Mouse (Mus musculus): ENCODE results near the gene Spcs2.

Spcs2 gene

DNA sequence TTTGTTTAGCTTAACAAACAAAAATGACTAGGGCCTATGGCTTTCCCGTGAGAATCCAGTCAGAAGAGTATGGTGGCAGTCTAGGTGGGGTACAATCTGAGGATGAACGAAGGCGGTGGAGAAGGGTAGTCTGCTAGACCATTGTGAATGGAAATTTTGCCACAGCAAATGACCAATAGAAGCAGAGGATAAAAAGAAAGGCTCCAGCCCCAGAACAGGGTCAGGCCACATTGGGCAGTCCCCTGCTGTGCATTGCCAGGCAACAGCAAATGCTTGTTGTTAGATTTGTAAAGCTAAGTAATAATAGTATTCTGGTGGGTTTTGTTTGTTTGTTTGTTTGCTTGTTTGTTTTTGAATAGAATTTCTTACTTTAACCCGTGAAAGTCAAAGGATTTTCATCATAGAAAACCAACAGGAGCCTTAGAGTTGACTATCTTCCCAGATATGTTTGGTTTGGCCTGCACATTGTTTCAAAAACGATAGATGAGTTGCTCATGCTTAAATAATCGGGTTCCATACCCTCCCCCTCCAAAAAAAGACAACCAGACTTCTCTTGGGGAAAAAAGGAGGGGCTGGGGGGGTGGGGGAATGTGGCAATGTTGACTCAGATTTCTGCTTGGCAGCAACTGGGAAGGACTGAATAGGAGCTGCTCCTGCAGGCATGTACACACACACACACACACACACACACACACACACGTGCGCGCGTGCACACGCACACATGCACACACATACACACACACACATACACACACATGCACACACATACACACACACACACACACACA, 1.2 kb upstream of the Spcs2 start:
- DNase-seq (ENCODE audit: low spot score in 2 of 2) = no peak

DNA sequence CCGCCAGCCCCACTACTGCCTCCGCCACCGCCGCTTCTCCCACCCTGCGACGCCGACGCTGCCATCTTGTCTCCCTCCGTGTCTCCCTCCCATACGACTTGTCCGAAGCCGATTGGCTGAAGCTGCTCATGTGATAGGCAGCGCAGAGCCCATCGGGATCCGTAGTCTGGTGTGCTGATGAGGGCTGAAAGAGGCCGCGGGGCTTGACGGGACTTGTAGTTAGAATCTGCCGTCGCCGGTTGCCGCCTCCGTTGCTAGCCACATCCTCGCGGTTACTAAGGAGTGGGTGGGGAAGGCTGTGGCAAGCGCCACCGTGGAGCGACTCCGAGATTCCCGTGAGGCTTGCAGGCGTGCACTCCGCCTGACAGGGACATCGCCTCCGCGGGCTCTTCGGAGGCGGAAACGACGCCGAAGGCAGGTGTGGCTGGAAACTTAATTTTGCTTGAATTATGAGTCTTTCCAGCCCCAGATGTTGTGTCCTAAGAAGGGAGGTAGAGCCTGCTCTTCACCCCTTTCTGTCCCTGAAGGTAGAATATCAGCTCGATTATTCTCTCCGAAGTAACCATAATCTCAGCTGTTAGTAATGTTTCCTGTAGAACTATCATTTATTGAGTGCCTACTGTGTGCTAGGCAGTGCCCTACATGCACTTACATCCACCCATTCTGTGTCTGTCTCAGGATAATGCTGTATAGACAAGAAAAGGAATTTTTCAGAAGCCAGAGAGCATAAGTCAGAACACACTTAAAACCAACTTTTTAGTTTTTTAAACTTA, 4.3 kb downstream of the Spcs2 start, which contains the start of gene Xrra1:
Xrra1 (plus strand) TSS at position 304 of the 773 bp plus-strand sequence.
- DNase-seq (ENCODE audit: low spot score in 2 of 2) = peak; percentile 94 to 95

DNA sequence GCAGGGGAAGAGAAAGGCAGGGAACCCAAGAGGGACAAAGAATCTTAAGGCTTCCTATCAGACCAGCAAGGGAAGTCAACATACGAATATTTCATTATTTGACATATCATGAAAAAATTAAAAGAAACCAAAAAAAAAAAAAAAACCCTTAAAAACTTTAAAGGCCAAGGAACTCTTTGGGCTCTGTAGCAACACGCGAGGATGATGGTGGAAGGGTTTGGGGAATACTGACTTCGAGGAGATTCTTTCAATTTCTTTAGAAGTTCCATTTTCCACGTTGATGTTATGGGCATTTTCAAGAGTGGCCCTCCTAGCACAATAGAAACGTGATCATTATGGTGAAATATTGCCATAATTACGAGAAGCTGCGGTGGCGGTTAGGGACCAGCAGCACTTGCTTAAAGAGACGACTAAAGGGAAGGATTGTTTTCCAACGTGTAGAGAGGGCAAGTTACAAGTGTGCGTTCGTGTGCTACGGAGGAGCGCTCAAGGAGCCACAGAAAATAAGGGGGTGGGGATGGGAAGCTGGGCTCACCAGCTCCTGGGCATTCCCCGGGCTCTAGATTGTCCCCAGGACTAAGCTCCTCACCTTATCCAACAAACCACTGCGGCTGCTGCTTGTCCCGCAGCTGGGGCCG, 5.0 kb downstream of the Spcs2 start:
- DNase-seq (ENCODE audit: low spot score in 2 of 2) = no peak

DNA sequence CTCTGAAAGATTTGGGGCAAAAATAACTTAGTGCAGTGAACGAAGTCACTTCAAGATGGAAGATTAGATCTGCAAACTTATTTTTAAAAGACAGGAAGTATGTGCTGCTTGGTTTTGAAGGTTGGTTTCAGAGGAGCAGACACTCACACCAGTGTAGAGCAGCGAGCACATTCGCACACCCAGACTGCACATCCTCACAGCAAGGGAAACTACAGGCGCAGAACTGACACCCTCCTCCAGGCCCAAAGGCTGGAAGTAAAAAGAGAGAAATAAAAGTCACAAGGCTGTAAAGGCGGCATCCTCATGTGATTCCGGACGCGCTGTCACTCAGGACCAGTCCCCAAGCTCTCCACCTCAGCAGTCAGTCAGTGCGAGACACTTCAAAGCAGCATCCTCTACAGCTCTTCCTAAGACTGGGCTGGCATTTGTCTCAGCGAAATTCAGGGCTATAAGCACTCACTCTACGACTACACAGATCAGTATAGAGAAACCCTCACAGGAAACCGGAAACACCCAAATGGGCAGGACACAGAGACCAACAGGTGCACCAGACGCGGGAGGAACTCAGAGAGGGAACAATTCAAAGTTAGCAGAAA, 6.9 kb downstream of the Spcs2 start:
- DNase-seq (ENCODE audit: low spot score in 2 of 2) = no peak

DNA sequence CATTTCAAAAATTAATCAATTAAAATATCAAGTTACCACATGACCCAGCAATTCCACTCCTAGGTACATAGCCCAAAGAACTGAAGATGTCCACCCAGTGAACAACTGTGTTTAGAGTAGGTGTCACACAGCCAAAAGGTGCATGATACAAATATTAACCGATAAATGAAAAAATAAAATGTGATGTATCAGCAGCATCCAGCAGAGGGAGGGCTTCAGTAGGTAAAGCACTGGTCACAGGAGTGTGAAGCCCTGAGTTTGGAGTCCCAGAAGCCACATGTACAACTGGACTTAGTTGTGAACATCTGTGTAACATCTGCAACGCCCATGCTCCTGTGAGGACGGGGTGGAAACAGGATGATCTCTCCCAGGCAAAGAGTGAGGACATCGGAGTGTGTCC, 9.0 kb downstream of the Spcs2 start:
- no peak for DNase-seq (ENCODE audit: low spot score in 2 of 2)

DNA sequence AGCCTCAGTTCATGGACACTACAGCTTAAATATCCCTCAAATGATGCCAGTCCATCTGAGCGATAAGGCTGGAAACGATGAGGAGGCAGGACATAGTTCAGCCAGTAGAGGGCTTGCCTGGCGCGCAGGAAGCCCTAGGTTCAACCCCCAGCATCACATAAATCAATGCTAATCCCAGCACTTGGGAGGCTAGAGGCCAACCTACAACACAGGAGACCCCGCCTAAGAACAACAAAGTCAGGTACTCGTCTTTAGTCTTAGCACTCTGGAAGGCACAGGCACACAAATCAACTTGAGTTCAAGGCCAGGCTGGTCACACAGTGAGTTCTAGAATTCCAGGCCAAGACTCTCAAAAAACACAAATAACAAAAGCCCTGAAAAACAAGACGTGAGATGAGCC, 9.9 kb downstream of the Spcs2 start:
- DNase-seq (ENCODE audit: low spot score in 2 of 2) = no peak

DNA sequence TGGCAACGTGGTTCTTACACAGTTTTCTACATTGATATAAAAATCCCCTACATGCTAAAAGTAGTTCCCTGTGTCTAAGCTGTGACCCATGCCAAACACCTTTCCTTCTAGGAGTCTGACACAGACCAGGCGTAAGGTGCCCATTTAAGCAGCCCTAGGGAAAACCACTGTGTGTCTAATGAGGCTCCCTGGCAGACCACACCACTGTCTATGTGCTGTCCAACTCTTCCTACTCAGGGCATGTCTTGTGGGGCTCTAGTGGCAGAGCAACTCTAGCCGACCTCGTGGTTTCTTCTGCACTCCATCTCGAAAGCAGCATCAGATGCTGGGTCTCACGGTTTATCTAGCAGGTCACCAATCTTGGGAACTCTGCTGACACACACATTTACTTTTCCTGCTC, 11.6 kb downstream of the Spcs2 start:
- no peak for DNase-seq (ENCODE audit: low spot score in 2 of 2)

DNA sequence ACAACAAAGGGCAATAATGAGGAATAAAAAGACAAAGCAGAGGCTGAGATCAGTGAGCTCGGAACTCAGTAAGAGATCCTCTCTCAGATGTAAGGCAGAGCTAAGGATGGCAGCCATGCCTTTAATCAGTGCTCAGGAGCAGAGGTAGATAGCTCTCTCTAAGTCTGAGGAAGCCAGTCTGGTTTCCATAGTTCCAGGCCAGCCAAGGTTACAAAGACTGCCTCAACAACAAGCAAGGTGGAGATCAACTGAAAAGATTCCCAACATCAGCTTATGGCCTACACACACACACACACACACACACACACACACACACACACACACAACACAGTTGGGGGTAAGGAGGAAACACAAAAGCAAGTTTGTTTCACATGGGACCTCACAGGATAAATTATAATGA, 12.1 kb downstream of the Spcs2 start:
- no peak for DNase-seq (ENCODE audit: low spot score in 2 of 2)

DNA sequence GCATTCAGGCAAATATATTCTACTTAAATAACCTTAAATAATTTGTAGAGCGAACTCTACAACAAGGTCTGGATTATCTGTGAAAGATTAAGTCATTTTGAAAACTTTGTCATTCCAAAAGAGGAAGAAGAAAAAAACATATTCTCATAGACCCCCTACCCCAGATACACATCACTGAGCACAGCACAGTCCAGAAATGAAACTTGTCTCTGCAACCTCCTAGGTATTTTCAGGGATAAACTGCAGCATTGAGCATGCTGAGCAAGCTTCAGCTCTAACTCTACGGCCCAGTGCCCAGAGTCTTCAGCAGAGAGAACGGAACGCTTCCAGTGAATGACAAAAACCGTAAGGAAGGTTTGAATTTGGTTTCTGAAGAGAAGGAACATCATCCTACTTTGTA, 12.7 kb downstream of the Spcs2 start:
- DNase-seq (ENCODE audit: low spot score in 2 of 2) = no peak

DNA sequence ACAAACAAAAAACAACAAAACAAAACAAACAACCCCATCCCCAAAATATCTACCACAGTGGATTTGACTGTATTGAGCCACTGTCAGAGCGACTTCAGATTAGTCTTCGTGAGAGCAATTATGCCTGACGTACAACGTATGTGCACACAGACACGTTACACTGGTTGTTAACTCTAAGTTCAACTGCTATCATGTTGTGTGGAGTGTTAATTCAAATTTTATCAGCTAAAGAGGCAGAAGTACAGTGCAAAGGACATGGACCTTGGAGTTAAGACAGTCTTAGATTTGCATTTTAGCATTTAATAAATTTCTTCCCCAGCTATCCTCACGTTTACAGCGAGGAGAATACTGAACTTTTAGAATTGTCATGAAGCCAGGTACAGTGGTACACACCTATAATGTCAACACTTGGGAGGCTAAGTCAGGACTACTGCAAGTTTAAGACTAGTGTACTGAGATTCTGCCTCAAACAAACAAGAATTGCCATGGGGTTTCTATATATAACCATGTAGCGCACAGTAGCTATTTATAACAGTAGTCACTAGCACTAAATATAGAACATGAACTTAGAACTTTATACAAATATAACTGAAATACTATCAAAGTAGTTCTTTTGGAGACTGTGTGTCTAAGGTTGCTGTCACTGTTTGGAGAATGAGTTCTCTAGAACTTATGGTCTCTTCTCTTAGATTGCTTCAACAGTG, 17.6 kb downstream of the Spcs2 start:
- DNase-seq (ENCODE audit: low spot score in 2 of 2) = no peak

DNA sequence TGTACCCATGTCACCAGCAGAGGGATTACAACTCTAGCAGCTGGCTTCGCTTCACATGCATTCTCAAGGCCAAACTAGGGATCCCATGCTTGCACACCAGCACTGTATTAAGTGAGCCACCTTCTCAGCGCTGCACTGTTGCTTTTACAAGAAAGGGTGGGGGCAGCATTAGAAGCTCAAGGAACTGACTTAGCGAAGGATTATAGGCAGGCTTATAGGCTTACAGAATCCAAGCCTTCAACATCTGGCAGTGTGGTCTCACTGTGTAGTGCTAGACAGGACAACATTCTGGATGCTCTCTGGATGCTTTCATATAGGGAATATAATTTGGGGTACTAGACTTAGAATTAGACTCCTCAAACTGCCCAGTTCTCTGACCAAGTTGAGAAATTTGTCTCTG, 25.0 kb downstream of the Spcs2 start:
- DNase-seq (ENCODE audit: low spot score in 2 of 2) = no peak

DNA sequence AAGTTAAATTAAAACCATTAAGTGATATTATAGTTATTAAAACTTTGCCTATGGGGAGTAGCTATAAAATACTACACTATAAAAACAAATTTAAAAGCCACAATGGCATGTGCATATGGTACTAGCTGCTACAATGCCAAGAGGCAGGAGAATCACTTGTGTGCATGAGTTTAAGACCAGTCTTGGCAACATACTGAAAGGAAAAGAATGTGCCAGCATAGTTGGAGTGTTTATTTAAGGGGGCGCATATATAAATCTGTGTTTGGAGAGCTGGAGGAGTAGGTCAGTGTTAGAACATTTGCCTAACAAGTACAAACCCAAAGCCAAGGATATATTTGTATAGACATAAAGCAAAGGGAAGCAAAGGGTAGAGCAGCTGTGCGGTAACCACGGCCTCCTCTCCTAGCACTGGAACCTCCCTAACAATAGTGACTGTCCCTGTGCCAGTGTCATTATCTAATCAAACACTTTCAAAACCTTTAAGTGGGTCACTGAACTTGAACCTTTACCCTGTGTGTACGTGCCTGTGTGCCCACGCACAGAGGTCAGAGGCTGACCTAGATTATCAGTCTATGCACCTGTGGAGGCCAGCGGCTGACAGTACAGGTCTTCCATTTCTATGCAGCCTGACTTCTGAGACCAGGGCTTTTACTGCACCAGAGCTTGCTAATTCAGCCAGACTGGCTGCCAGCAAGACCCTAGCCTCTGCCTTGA, 25.7 kb downstream of the Spcs2 start:
- DNase-seq (ENCODE audit: low spot score in 2 of 2) = no peak

DNA sequence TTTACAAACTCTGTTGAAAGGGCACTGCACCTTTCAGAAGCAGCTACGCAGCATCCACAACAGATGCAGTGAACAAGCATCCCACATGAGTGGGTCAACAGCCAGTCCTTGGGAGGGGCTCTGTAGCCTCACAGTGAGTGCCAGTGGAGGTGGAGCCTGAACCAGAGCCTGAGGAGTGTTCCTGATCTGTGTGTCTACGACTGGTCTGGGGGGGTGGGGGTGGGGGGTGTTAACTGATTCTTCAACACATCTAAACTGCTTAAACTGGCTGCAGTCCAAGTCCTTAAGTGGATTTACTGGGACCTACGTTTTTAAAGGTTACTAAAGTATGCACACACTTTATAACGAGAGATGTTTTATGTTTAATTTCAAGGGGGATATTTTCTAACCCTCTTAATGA, 26.5 kb downstream of the Spcs2 start:
- DNase-seq (ENCODE audit: low spot score in 2 of 2) = no peak

DNA sequence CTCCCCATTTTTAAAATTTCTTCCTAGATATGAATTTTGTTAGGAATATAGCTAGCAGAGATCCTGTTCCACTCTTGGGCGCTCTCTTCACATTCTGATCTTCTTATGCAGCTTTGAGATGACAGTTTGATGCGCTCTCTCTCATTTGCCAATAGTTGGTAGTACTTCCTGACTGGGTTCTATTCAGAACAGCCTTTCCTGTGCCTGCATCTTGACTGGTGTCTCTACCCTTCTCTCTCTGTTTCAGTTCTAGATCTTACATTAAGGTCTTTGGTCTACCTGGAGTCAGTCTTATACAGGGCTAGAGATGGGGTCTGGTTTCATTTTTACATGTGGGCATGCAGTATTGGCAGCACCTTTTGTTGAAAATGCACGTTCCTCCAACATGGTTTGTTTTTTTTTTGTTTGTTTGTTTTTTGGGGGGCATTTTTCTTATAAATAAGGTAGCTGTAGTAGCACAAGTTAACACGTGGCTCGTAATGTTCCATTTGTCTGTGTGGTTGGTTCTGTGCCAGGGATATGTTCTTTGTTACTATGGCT, 28.9 kb downstream of the Spcs2 start:
- DNase-seq (ENCODE audit: low spot score in 2 of 2) = no peak

DNA sequence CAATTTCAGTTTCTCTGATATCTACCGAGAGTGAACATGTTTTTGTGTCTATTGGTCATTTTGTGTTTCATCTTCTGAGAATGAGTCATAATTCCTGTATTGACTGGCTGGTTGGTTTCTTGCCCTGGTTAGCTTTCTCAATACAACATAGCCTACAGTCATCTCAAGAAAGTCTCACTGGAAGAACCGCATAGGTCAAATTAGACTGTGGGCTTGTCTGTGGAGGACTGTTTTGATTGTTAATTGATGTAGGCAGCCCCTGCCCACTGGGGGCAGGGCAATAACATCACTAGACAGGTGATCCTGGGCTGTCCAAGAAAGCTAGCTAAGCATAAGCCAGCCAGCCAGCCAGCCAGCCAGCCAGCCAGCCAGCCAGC, 29.4 kb downstream of the Spcs2 start:
- DNase-seq (ENCODE audit: low spot score in 2 of 2) = no peak

DNA sequence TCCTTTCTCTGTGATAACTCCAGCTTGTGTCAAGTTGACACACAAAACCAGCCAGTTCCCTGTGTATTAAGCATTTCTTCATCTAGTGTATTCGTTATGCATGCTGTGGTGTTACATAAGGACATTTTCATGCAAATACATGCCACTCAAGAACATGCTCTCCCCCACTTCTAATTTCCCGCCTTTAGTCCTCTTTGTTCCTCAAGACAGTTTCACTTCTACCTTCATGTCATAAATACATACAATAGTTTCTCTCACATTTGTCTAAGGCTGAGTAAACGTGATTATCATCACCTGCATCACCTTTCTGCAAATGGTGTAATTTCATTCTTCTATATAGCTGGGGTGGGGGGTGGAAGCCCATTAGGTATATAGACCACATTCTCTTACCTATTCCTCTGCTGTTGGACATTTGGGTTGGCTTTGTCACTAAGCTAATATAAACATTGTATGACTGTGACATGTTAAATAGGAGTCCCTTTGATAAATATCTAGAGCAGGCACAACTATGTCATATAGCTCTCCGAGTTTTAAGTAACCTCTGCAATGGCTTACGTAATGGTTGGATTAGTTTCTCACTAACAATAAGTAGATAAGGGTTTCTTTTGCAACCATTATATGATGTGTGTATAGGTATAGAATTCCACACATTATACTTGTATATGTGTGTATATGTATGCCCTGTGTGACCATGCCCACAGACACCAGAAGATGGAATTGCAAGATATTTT, 30.0 kb downstream of the Spcs2 start:
- DNase-seq (ENCODE audit: low spot score in 2 of 2) = no peak

DNA sequence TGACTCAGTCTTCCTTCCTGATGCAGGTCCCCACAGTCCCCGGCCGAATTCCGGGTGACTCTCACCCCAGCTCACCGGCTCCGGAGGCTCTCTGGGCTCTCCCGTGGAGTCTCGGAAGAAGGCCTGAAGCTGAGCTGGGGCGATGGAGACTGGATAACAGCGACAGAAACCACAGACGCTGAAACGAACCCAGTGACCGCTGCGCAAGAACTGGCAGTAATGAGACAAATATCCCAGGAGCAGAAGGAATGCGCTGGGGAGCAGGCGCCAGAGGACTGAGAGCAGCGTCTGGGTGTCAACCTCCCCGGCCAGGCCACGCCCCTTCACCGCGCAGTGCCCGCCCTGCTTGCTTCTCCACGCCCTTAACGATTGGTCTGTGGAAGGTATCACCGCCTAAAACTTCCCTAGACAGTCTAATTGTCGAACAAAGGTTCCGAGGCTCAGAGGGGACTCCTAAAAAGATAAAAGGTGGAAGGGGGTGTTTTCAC, 35.1 kb downstream of the Spcs2 start, which contains the start of gene Neu3:
Neu3 (minus strand) TSS at position 335 of the 488 bp plus-strand sequence.
- peak; percentile 97 for DNase-seq (ENCODE audit: low spot score in 2 of 2)

DNA sequence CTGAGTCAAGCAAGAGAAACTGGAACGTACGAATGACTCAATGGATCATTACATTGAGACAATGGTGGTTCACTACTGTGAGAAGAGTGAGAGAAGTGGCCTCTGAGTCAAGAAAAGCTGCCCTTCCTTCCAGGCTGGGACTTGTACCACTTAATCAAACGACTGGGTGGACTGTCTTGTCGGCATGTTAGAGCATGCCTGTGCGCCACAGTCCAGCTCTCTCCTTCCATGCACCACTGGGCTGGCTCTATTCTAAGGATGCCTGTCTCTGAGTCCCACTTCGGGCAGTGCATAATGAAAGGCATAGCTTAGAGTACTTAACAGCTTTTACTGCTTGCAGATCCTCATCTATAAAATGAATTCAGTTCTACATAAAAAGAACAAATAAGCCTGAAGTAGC, 37.2 kb downstream of the Spcs2 start:
- DNase-seq (ENCODE audit: low spot score in 2 of 2) = no peak

DNA sequence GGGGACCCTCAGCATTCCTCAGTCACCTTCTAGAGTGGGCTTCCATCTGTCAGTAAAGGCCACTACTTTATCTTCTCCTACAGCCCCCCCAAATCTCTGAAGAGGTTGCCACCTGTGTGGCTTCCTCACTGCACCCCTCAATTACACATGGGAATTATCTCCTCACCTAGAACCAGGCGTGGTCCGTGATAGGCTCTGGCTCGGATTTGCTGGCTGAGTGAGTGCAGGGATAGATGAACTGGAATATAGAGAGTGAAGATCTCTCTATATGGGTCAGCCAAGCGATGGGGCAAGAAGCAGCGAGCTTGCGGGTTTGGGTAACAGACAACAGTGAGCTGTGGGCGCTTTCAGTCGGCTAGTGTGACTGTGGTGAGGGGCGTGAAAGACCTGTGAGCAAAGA, 37.8 kb downstream of the Spcs2 start:
- DNase-seq (ENCODE audit: low spot score in 2 of 2) = no peak

Measured in spleen, postnatal 4 days (tissue).